Mouse (Mus musculus): ENCODE results near the gene Pigf. TPM values are rescaled to one million over a fixed set of nuclear protein-coding genes. Genes with fewer than 3 reads are reported as not detected.

Pigf gene
- polyA plus RNA-seq, 1 experiment from 2014 or later = 55.2 TPM

DNA sequence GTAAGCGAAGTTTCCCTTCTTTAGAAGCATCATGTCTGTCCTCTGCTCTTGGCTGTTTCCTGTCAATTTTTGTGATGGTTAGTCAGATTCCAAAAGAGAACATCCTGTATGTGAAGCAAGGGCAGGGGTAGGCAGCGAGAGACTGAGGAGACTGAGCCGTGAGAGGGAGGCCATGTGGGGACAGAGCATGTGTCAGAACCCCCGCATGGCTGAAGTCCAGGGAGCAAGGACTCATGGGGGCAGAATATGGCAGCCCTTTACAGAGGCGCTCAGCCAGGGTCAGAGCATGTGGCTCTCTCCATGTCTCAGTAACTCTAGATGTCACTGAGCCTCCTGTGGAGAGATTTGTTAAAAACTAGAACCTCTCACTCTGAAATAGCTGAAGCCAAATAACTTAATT is 28.7 kb upstream of the Pigf start:
- Histone ChIP-seq H3K27ac (no peak overlapping the region), H3K27me3 (replicated peaks) (no peaks in the 10 kb centered on the region), H3K4me2 (replicated peaks) (no peak overlapping the region), H3K9me3 (no peaks in the 10 kb centered on the region), H3K4me1 (replicated peaks) (peaks cover 9% of the 10 kb centered on the region), H3K4me3 (replicated peaks) (no peak overlapping the region), H3K36me3 (no peaks in the 10 kb centered on the region), H3K9ac (no peak overlapping the region)
- no peak for ATAC-seq
- WGBS = 79% methylated on average over 5 of the region's 5 CpGs

DNA sequence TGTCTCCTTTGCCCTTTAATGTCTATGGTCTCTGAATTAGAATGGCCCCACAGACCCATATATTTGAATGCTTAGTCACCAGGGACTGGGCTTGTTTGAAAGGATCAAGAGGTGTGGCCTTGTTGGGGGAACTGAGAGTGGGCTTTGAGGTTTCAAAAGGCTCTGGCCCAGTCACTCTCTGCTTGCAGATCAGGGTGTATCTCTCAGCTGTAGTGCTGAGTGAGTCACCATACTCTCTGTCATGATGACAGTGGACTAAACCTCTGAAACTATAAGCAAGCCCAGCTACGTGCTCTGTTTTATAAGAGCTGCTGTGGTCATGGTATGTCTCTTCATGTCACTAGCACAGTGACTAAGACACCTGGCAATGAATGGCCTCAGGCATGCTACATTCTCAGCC is 27.2 kb upstream of the Pigf start:
- H3K9ac ChIP-seq = no peak overlapping the region
- H3K4me2 ChIP-seq (replicated peaks) = no peak overlapping the region
- no peak overlapping the region for H3K27ac ChIP-seq
- peaks cover 9% of the 10 kb centered on the region for H3K4me1 ChIP-seq (replicated peaks)
- WGBS = 77% methylated on average over 1 of the region's 1 CpGs
- H3K36me3 ChIP-seq = no peaks in the 10 kb centered on the region
- no peaks in the 10 kb centered on the region for H3K27me3 ChIP-seq (replicated peaks)
- H3K4me3 ChIP-seq (replicated peaks) = no peak overlapping the region
- no peaks in the 10 kb centered on the region for H3K9me3 ChIP-seq
- no peak for ATAC-seq

DNA sequence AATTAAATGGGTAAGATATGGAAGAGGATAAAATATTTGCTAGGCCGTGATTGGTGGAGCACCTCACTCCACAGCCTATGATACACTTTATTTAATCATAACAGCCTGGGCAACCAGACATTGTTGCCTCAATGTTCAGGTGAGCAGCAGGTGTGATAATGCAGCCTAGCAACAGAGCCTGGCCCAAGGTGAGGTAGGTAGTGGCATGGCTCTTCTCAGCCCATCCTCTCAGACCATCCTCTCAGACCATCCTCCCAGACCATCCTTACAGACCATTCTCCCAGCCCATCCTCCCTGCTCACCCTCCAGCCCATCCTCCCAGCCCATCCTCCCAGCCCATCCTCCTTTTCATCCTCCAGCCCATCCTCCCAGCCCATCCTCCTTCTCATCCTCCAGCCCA is 26.4 kb upstream of the Pigf start:
- no peak overlapping the region for H3K4me2 ChIP-seq (replicated peaks)
- no peak overlapping the region for H3K27ac ChIP-seq
- H3K9ac ChIP-seq = no peak overlapping the region
- no peaks in the 10 kb centered on the region for H3K27me3 ChIP-seq (replicated peaks)
- H3K4me3 ChIP-seq (replicated peaks) = no peak overlapping the region
- H3K36me3 ChIP-seq = no peaks in the 10 kb centered on the region
- peaks cover 9% of the 10 kb centered on the region for H3K4me1 ChIP-seq (replicated peaks)
- H3K9me3 ChIP-seq = no peaks in the 10 kb centered on the region
- ATAC-seq = no peak
- WGBS = 96% methylated on average over 1 of the region's 1 CpGs

DNA sequence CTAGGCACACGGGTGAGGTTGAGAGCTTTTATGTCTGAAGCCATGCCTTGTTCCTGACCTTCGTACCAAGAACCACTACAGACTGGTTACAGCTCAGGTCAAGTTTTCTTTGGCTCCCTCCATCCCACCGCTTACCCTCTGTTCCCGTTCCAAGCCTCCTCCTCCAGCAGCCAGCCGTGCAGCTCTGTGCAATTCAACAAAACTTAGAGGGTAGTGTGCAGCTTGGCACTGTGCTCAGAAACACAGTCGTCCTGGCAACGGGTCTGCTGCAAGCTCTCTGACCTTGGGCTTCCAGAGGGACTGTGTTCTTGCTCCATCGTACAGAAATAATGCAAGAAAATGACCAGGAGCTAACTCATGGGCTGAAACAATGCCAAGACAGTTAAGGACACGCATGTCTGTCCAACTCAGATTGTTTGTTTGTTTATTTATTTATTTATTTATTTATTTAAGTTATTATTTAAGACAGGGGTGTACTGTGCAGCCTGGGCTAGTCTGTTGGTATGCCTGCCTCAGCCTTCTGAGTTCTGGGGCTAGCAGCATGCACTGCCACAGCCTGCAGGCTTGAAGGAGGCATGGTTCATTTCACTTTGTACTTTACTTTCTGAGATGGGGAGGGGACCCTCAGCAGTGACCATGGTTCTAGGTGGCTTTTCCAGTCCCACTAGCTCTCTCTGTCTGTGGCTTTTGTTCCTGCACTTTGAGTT is 25.4 kb upstream of the Pigf start:
- peaks cover 6% of the 10 kb centered on the region for H3K4me1 ChIP-seq (replicated peaks)
- H3K4me2 ChIP-seq (replicated peaks) = no peak overlapping the region
- H3K9ac ChIP-seq = no peak overlapping the region
- H3K9me3 ChIP-seq = no peaks in the 10 kb centered on the region
- H3K4me3 ChIP-seq (replicated peaks) = no peak overlapping the region
- 51% methylated on average over 9 of the region's 9 CpGs for WGBS
- no peak overlapping the region for H3K27ac ChIP-seq
- ATAC-seq = peak; percentile 59; the same call in 1 of the 2 replicates
- no peaks in the 10 kb centered on the region for H3K27me3 ChIP-seq (replicated peaks)
- H3K36me3 ChIP-seq = no peaks in the 10 kb centered on the region

DNA sequence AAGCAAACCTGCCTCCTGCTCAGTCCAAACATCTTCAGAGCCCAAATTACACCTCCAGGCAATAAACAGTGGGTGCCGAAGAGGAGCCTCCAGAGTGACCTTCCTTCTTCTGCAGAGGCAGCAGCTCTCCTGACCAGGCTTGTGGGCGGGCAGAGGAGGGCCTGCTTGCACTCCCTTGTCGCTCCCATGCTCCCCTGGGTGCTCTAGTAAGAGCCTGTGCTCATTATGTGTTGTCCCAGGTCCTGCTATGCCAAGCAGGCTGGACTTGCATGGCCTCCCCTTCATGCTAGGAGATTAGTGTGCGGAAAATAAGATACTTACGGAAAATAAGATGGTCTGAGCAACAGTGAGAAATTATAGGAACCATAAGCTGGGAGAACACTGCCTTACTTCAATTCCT is 24.5 kb upstream of the Pigf start:
- Histone ChIP-seq H3K9ac (no peak overlapping the region), H3K36me3 (no peaks in the 10 kb centered on the region), H3K9me3 (no peaks in the 10 kb centered on the region), H3K4me3 (replicated peaks) (no peak overlapping the region), H3K4me2 (replicated peaks) (no peak overlapping the region), H3K4me1 (replicated peaks) (no peaks in the 10 kb centered on the region), H3K27me3 (replicated peaks) (no peaks in the 10 kb centered on the region), H3K27ac (no peak overlapping the region)
- 55% methylated on average over 5 of the region's 5 CpGs for WGBS
- ATAC-seq = no peak

DNA sequence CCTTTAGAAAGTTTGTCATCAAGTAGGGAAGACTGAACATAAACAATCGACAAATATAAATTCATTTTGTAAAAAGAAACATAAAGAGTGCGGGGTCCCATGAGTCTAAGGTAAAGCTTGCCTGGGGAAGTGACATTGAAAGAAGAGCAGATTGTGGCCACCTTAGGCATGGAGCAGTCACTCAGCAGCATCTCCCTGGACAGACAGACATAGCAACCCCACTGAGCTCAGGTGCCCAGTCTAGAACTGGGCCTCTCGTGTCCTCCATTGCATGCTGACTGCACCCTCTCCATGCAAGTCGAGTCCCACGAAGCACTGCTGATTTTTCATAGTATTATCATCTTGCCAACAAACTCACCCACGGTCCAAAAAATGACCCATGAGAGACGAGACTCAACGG is 19.6 kb upstream of the Pigf start:
- no peaks in the 10 kb centered on the region for H3K36me3 ChIP-seq
- no peak overlapping the region for H3K4me2 ChIP-seq (replicated peaks)
- H3K27me3 ChIP-seq (replicated peaks) = no peaks in the 10 kb centered on the region
- H3K4me1 ChIP-seq (replicated peaks) = no peaks in the 10 kb centered on the region
- H3K9me3 ChIP-seq = no peaks in the 10 kb centered on the region
- WGBS = 79% methylated on average over 8 of the region's 8 CpGs
- no peak overlapping the region for H3K4me3 ChIP-seq (replicated peaks)
- no peak overlapping the region for H3K9ac ChIP-seq
- peak; percentile 41; the same call in 1 of the 2 replicates for ATAC-seq
- no peak overlapping the region for H3K27ac ChIP-seq

DNA sequence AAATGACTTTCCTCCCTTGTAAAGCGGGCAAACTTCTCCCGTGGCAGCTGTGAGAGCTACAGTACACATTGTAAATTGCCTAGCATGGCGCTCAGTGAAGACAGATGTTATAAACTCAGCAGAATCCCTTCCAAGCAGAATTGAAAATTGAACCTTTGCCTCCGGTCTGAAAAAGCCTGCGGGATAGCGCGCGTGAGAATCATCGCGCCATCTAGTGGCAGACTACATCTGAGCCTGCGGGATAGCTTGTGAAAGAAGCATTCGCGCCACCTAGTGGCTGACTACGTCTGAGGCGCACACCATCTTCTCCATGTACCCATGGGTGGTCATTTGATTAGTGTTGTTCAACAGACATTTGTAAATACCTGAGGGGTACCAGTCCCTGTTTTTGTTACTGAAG is 19.2 kb upstream of the Pigf start:
- Histone ChIP-seq H3K27me3 (replicated peaks) (no peaks in the 10 kb centered on the region), H3K4me1 (replicated peaks) (no peaks in the 10 kb centered on the region), H3K27ac (no peak overlapping the region), H3K9me3 (no peaks in the 10 kb centered on the region), H3K4me3 (replicated peaks) (no peak overlapping the region), H3K4me2 (replicated peaks) (no peak overlapping the region), H3K36me3 (no peaks in the 10 kb centered on the region), H3K9ac (no peak overlapping the region)
- peak; percentile 87 for ATAC-seq
- 1% methylated on average over 15 of the region's 15 CpGs for WGBS

DNA sequence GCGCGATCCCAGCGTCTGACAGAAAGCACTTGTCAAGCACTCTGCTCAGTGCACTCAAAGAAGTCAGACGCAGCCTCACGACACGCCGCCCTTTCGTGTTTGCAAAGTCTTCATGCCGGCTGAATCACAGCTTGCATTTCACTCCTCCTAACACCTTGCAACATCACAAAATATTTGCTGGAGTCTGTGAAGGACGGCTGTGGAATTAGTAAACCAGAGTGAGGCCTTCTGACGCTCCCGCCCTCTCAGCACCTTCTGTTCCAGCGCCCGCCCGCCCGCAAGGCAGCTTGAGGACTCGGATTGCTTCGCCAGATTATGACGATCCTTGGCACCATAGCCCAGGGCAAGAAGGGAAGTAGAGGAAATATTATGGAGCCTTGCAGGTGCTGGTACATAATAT is 16.5 kb upstream of the Pigf start:
- no peaks in the 10 kb centered on the region for H3K27me3 ChIP-seq (replicated peaks)
- no peaks in the 10 kb centered on the region for H3K36me3 ChIP-seq
- H3K9me3 ChIP-seq = no peaks in the 10 kb centered on the region
- no peak overlapping the region for H3K4me2 ChIP-seq (replicated peaks)
- 68% methylated on average over 19 of the region's 19 CpGs for WGBS
- no peak overlapping the region for H3K4me3 ChIP-seq (replicated peaks)
- no peaks in the 10 kb centered on the region for H3K4me1 ChIP-seq (replicated peaks)
- H3K27ac ChIP-seq = no peak overlapping the region
- no peak overlapping the region for H3K9ac ChIP-seq
- no peak for ATAC-seq

DNA sequence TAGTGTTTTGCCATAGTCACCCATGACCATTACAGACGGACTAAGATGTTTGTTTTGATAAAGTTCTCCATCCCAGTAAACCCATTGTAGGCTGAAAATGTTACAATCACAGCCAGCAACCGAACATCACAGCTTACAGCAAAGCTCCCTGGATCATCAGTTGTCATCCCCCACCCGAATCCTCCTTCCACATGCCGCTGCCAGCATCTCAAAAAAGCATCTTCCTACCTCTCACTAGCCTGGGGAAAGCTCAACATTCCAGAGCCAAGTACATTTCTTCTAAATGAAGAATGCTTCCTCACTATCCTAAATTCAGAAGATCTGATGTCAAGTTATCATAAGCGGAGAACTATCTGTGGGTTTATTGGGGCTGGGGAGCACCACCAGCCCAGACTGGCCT is 13.3 kb upstream of the Pigf start:
- 81% methylated on average over 5 of the region's 5 CpGs for WGBS

DNA sequence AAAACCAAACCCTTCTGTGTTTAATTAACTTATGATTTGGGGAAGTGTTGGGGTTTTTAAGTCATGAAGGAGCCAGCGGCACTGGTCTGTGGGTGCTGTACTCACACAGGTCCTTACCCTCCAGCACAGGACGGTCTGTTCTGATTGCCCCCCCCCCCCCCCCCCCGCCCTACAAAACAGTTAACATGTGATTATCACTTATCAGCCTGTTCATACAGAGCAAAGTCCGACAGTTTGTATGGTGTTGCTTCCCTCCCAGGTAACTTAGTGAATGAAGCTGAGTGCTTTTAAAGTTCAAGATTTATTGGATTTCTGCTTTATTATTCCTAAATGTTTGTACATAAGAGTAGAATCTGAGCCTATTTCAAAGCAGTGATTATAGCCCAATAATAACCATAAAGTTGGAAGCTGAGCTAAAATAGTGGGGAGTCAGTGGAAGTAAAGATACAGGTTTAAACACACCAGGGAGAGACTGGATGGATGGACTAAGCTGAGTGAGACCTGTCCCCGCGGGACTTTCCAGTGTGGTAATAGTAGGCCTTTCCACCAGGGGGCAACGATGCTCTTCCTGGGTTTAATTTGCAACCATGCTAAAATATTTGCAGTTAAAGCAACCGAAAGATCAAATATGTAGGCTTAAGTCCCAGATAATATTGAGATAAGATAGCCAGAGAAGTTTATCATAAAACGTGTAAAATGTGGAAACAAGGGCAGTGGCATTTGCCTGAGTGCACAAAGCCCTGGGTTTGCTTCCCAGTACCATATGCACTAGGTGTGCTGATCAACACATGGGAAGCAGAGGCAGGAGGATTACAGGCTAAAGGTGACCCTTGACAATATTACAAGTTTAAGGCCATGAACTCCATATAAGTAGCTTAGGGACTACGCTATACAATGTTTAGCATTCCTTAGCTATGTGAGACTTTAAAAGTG is 11.2 kb upstream of the Pigf start:
- Histone ChIP-seq H3K9ac (no peak overlapping the region), H3K4me3 (replicated peaks) (no peak overlapping the region), H3K9me3 (no peaks in the 10 kb centered on the region), H3K27me3 (replicated peaks) (no peaks in the 10 kb centered on the region), H3K4me2 (replicated peaks) (no peak overlapping the region), H3K4me1 (replicated peaks) (no peaks in the 10 kb centered on the region), H3K36me3 (0 out of 2 replicates have a peak, but pooled peaks cover 7% of the 10 kb centered on the region), H3K27ac (no peak overlapping the region)
- ATAC-seq = peak; percentile 84
- WGBS = 46% methylated on average over 10 of the region's 10 CpGs

More for the DNA sequence above, 13.3 kb upstream of the Pigf start:
- no peaks in the 10 kb centered on the region for H3K9me3 ChIP-seq
- H3K9ac ChIP-seq = no peak overlapping the region
- ATAC-seq = no peak
- no peaks in the 10 kb centered on the region for H3K27me3 ChIP-seq (replicated peaks)
- no peak overlapping the region for H3K4me2 ChIP-seq (replicated peaks)
- 0 out of 2 replicates have a peak, but pooled peaks cover 6% of the 10 kb centered on the region for H3K36me3 ChIP-seq
- H3K27ac ChIP-seq = no peak overlapping the region
- H3K4me3 ChIP-seq (replicated peaks) = no peak overlapping the region
- no peaks in the 10 kb centered on the region for H3K4me1 ChIP-seq (replicated peaks)

DNA sequence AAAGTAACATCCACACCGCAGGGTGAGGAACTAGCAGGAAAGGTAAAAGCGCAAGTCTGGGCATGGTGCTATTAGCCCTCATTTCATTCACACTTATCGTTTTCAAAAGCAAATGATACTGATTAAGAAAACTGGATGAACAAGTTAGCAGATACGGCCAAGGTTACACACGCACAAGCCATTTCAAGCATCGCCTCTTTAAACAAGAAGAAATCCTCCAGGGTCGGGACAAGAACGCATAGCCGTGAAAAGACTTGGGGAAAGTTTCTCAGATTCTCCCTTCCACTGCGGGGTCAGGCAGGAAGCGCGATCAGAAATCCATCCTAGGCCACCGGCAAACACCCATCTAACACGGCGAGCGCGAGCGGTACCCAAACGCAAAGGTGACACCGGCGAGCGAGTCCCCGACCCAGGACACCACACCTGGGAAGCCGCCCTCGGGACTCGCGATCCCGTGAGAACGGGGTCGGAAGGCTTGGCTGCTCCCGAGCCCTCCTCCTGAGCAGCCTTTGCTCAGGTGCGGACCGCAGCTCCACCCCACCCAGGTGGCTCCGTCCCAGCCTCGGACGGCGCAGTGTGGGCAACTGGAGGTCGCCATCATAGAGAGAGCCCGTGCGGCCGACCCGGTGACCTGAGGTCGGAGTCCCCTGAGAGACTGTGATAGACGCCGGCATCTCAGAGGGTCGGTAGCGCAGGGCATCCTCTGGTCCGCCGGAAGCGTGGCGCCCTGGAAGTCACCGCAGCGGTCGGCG is 539 bp downstream of the Pigf start:
- H3K27me3 ChIP-seq (replicated peaks) = no peaks in the 10 kb centered on the region
- H3K9me3 ChIP-seq = no peaks in the 10 kb centered on the region
- peak overlapping the region; percentile 48 for H3K27ac ChIP-seq
- ATAC-seq = peak; percentile 85
- H3K4me3 ChIP-seq (replicated peaks) = peak overlapping the region; percentile 75
- under 1% methylated on average over 55 of the region's 55 CpGs for WGBS
- H3K4me2 ChIP-seq (replicated peaks) = peak overlapping the region; percentile 93
- H3K9ac ChIP-seq = peak overlapping the region; percentile 58
- H3K36me3 ChIP-seq = peaks cover 5% of the 10 kb centered on the region
- no peaks in the 10 kb centered on the region for H3K4me1 ChIP-seq (replicated peaks)

DNA sequence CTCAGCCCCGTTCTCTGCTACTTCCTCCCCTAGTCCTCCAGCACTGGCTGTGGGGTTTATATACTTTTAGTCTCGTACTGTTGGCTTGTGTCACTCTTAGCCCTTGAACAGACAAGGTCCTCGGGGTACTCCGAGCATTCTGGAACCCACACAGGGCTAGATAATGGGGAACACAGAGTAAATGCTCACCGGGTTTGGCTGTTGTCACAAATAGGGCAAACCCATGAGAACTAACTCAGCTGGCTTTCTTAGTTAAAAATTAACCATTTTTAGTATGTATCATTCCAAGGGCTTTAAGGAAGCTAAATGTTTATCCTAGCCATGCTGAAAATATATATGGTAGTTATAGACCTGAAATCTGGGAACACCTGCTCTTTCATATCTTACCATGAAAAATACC is 5.5 kb downstream of the Pigf start:
- Histone ChIP-seq H3K27me3 (replicated peaks) (no peaks in the 10 kb centered on the region), H3K9ac (no peak overlapping the region), H3K4me3 (replicated peaks) (no peak overlapping the region), H3K27ac (peak overlapping the region; percentile 34; the same call in 1 of the 2 replicates), H3K36me3 (peaks cover 6% of the 10 kb centered on the region; the same call in 1 of the 2 replicates), H3K4me1 (replicated peaks) (no peaks in the 10 kb centered on the region; the same call in 1 of the 2 replicates), H3K4me2 (replicated peaks) (0 out of 2 replicates have a peak overlapping the region, but pooled peaks have one; percentile 9), H3K9me3 (no peaks in the 10 kb centered on the region)
- 69% methylated on average over 5 of the region's 5 CpGs for WGBS
- peak; percentile 66 for ATAC-seq
